Mouse (Mus musculus) stomach, postnatal 0 days (tissue): ENCODE data around the gene Erv3. TPM values are rescaled to one million over a fixed set of nuclear protein-coding genes. Genes with fewer than 3 reads are reported as not detected.

Experiments used
- ATAC-seq: fragments of 200-750 bp; cut with Nextera tagmentation; 2 replicates; pipeline ENCODE4 v1.8.0; 2017; ENCODE audit not compliant: low FRiP score, low TSS enrichment
- DNase-seq: peaks from one replicate; pipeline ENCODE4 v3.0.0-alpha.2; 2016; ENCODE audit warnings: low spot score
- H3K27ac ChIP-seq: fragments of 300-500 bp; sonication (generic); replicated peaks from 2 replicates; pipeline ENCODE4 v1.5.1; 2014; ENCODE audit warnings: mild to moderate bottlenecking, control low read depth
- H3K27me3 ChIP-seq: fragments of 300-500 bp; sonication (generic); 2 replicates; pipeline ENCODE4 v1.6.1; 2014; ENCODE audit warnings: low read length; ENCODE audit not compliant: control insufficient read depth, insufficient read depth
- H3K36me3 ChIP-seq: fragments of 300-500 bp; sonication (generic); 2 replicates; pipeline ENCODE4 v1.6.1; 2014; ENCODE audit warnings: low read length, mixed read lengths; ENCODE audit not compliant: control insufficient read depth, insufficient read depth
- H3K4me1 ChIP-seq: fragments of 300-500 bp; sonication (generic); replicated peaks from 2 replicates; pipeline ENCODE4 v1.6.1; 2014; ENCODE audit warnings: antibody characterized with exemption; ENCODE audit not compliant: control insufficient read depth, insufficient read depth
- H3K4me2 ChIP-seq: fragments of 300-500 bp; sonication (generic); replicated peaks from 2 replicates; pipeline ENCODE4 v1.6.1; 2014; ENCODE audit warnings: low read depth, mild to moderate bottlenecking, control low read depth, moderate library complexity
- H3K4me3 ChIP-seq: fragments of 300-500 bp; sonication (generic); 2 replicates; pipeline ENCODE4 v1.5.1; 2014; ENCODE audit warnings: low read depth, low read length, control low read depth
- H3K9ac ChIP-seq: fragments of 300-500 bp; sonication (generic); 2 replicates; pipeline ENCODE4 v1.6.1; 2014; ENCODE audit warnings: mild to moderate bottlenecking, low read length, control low read depth, mixed read lengths
- H3K9me3 ChIP-seq: fragments of 300-500 bp; sonication (generic); 2 replicates; pipeline ENCODE4 v1.6.1; 2016; ENCODE audit warnings: low read length; ENCODE audit not compliant: control insufficient read depth
- CTCF ChIP-seq: IDR thresholded peaks from 2 replicates; pipeline ENCODE4 v1.5.1; 2016; ENCODE audit warnings: antibody characterized with exemption, low read depth, mild to moderate bottlenecking, moderate library complexity
- EP300 ChIP-seq: optimal IDR thresholded peaks from 2 replicates; pipeline ENCODE3; 2016; ENCODE audit warnings: antibody characterized with exemption
- WGBS: fragments of 180-500 bp; shearing (Covaris S2); extraction: QIAGEN DNeasy Blood & Tissue Kit; methylation state at CpG from one replicate; pipeline ENCODE4 v1.1.7; 2014; 5-methylcytosine and 5-hydroxymethylcytosine counted together
- polyA plus RNA-seq: library from polyadenylated mRNA; unstranded; fragments of >200 nt; fragmentation: Nextera tagmentation; extraction: Ambion mirVana; gene quantifications from 2 replicates; pipeline ENCODE4 v1.2.1, GENCODE M21; 2015

Erv3 gene
- polyA plus RNA-seq, 1 experiment from 2014 or later, result not detected

DNA sequence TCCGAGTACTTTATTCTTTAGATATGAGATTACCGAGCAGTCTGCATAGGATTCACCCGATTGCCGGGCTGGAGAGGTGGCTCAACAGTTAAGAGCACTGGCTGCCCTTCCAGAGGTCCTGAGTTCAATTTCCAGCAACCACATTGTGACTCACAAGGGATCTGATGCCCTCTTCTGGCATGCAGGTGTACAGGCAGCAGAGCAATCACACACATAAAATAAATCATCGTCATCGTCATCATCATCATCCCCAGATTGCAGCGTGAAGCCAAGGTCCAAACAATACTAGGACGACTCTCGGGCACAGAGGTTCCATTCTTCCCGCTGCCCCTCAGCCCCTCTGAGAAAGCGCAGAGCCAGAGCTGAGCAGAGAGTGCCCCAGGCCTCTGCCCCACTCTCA lies 51.9 kb downstream of the Erv3 start:
- H3K4me3 ChIP-seq, result no peak overlapping the region
- TF ChIP-seq CTCF (peak; percentile 67), EP300 (no peak)
- H3K36me3 ChIP-seq, result no peaks in the 10 kb centered on the region
- H3K27me3 ChIP-seq, result no peaks in the 10 kb centered on the region
- H3K27ac ChIP-seq, result no peak overlapping the region
- DNase-seq (no peak), ATAC-seq (no peak)
- H3K9me3 ChIP-seq, result no peaks in the 10 kb centered on the region
- no peak overlapping the region for H3K9ac ChIP-seq
- H3K4me2 ChIP-seq, result no peak overlapping the region
- no peaks in the 10 kb centered on the region for H3K4me1 ChIP-seq
- 67% methylated on average over 11 of the region's 11 CpGs for WGBS

DNA sequence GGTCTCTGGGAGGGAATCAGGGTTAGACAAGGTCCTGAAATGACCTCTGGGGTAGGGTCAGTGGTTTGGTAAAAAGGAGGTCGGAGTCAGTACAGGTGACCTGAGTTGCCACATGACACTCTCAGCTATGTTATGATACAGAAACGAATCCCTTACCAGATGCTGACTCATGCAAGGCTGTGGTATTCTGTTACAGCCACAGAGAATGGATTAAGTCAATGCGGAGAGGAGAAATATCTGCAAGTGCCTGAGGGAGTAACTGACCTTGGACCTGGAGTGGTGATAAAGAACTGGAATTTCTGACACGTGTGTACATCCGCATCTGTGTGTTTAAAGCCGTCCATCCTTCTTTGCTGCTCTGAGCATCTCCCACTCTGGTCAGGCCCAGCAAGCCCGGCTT lies 52.7 kb downstream of the Erv3 start:
- Histone ChIP-seq H3K4me2 (no peak overlapping the region), H3K27me3 (no peaks in the 10 kb centered on the region), H3K4me3 (no peak overlapping the region), H3K4me1 (no peaks in the 10 kb centered on the region), H3K9me3 (no peaks in the 10 kb centered on the region), H3K36me3 (no peaks in the 10 kb centered on the region), H3K9ac (no peak overlapping the region), H3K27ac (no peak overlapping the region)
- ATAC-seq (no peak), DNase-seq (no peak)
- no peak for TF ChIP-seq EP300
- TF ChIP-seq CTCF, result no peak
- WGBS, result 51% methylated on average over 7 of the region's 7 CpGs

DNA sequence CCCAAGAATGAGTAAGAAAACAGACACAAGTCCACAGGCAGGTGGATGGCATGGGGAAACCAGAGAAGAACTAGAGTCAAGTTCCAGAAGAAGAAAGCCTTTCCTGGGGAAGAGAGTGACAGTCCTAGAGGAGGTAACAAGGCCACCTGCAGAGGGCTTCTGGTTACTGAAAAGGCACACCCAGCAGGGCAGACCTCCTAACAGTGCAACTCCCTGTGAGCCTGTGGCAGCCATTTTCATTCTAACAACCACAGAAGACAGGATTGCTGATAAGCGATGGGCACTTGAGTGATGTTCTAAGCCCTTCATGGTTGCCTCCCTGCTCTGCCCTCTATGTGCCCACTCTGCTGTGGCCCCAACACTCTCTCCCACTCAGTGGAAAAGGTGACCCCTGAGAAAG lies 54.2 kb downstream of the Erv3 start:
- Histone ChIP-seq H3K9ac (no peak overlapping the region), H3K27me3 (no peaks in the 10 kb centered on the region), H3K4me1 (no peaks in the 10 kb centered on the region), H3K36me3 (no peaks in the 10 kb centered on the region), H3K4me2 (no peak overlapping the region), H3K9me3 (no peaks in the 10 kb centered on the region), H3K4me3 (no peak overlapping the region), H3K27ac (no peak overlapping the region)
- TF ChIP-seq CTCF (no peak), EP300 (no peak)
- ATAC-seq (no peak), DNase-seq (no peak)
- 85% methylated on average over 1 of the region's 1 CpGs for WGBS

DNA sequence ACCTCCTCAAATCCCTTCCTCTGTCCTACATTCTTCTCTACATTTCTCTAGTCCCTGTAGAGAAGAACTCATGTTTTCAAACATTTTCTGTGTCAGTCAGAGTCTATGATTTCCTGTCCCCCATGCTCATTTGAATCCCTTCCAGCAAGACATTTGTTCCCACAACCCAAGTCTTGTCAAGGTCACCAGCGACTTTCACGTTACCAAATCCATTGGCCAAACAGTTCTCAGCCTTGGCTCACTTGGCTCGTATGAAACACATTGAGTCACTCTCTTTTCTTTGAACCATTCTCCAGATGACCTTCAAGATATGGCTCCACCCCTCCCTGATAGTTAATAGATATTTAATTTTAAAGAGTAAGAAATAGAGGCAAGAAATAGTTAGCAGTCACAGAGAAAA lies 55.7 kb downstream of the Erv3 start:
- no peak overlapping the region for H3K4me2 ChIP-seq
- H3K4me3 ChIP-seq, result no peak overlapping the region
- H3K9me3 ChIP-seq, result no peaks in the 10 kb centered on the region
- no peaks in the 10 kb centered on the region for H3K27me3 ChIP-seq
- H3K36me3 ChIP-seq, result no peaks in the 10 kb centered on the region
- TF ChIP-seq CTCF (no peak), EP300 (no peak)
- no peak overlapping the region for H3K9ac ChIP-seq
- ATAC-seq (no peak), DNase-seq (no peak)
- H3K4me1 ChIP-seq, result no peaks in the 10 kb centered on the region
- 59% methylated on average over 3 of the region's 3 CpGs for WGBS
- H3K27ac ChIP-seq, result no peak overlapping the region

Other genes starting within 250 kb of the Erv3 start
- 87.5 and 102 TPM in 2 replicates for gene Prnp, start 50.2 kb upstream of the Erv3 start, polyA plus RNA-seq
- 0.17 TPM in 2 replicates for gene Prn, start 50.2 kb upstream of the Erv3 start, polyA plus RNA-seq
- gene Prnd, start 91.1 kb upstream of the Erv3 start, polyA plus RNA-seq, result 16.3 and 22.8 TPM in 2 replicates
- gene Rassf2, start 170.5 kb upstream of the Erv3 start, polyA plus RNA-seq, result 4.6 and 4.8 TPM in 2 replicates